Mouse (Mus musculus): ENCODE data around the gene Elavl4.

DNA sequence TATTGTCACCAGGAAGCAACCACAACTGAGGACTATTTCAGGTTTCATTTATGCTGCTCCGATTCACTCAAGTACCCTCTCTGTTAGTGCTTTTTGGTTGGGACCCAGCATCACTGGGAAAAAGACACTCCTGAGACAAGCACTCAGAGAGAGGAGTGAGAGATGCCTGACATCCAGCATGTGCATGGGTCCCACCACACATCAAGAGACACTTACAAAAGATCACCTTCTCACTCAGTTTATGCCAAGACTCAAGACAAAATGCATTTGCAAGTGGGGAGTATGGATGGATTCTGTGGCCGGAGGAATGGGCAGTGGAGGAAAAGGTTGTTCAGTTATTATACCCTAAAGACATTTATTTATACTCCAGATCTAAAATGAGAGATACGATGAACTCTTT, 67.3 kb downstream of the Elavl4 start:
- TF ChIP-seq CTCF (conservative IDR thresholded peaks at IDR 0.05; ENCODE audit: insufficient read depth, insufficient read length, low read depth, low read length) (no peak), POLR2A (IDR thresholded peaks at IDR 0.05; ENCODE audit: low read depth, low read length) (no peak)

Data from kidney, adult 2 months (tissue).